Mouse (Mus musculus) ES-E14 (cell line): ENCODE measurements around the gene Il4i1.

Experiments used
- CHD2 ChIP-seq: IDR thresholded peaks from 2 replicates; pipeline ENCODE4 v1.6.1; 2014; ENCODE audit warnings: mild to moderate bottlenecking, low read depth, low read length, inconsistent platforms
- MAFK ChIP-seq: IDR thresholded peaks from 2 replicates; pipeline ENCODE4 v1.6.1; 2014; ENCODE audit warnings: mild to moderate bottlenecking, low read depth, low read length, inconsistent platforms; ENCODE audit not compliant: insufficient read depth
- ZC3H11A ChIP-seq: IDR thresholded peaks from 2 replicates; pipeline ENCODE4 v1.6.1; 2012; ENCODE audit warnings: low read depth, mild to moderate bottlenecking, inconsistent platforms, low read length, borderline replicate concordance
- ZNF384 ChIP-seq: IDR thresholded peaks from 2 replicates; pipeline ENCODE4 v1.6.1; 2012; ENCODE audit warnings: low read depth, low read length, inconsistent platforms

- no peak for TF ChIP-seq ZNF384
- TF ChIP-seq MAFK, result no peak
- no peak for TF ChIP-seq CHD2
- no peak for TF ChIP-seq ZC3H11A
Measured at GRCm38 (mm10) chr7:44836423-44837053, 20.4 kb downstream of the Il4i1 start.
